Mouse (Mus musculus) ES-Bruce4 (cell line): ENCODE data around the gene Fam214a. TPM values are rescaled to one million over a fixed set of nuclear protein-coding genes. Genes with fewer than 3 reads are reported as not detected.

Experiments
- H3K27ac ChIP-seq: 2 replicates; pipeline ENCODE4 v1.5.1; 2012; ENCODE audit warnings: low read length, inconsistent platforms; ENCODE audit not compliant: insufficient read depth
- H3K27me3 ChIP-seq: 2 replicates; pipeline ENCODE4 v1.6.1; 2012; ENCODE audit warnings: mild to moderate bottlenecking, low read length, inconsistent platforms; ENCODE audit not compliant: control insufficient read depth, poor library complexity, insufficient read depth, severe bottlenecking
- H3K36me3 ChIP-seq: 2 replicates; pipeline ENCODE4 v1.6.1; 2012; ENCODE audit warnings: inconsistent platforms, mild to moderate bottlenecking, low read length, moderate library complexity; ENCODE audit not compliant: control insufficient read depth, poor library complexity, insufficient read depth, severe bottlenecking
- H3K4me1 ChIP-seq: one replicate; pipeline ENCODE4 v1.8.1; 2011; ENCODE audit warnings: low read length; ENCODE audit not compliant: control insufficient read depth, insufficient read depth
- H3K4me3 ChIP-seq: 2 replicates; pipeline ENCODE4 v1.5.1; 2011; ENCODE audit warnings: low read depth, mild to moderate bottlenecking, low read length
- H3K9ac ChIP-seq: 2 replicates; pipeline ENCODE4 v1.6.1; 2012; ENCODE audit warnings: low read depth, mild to moderate bottlenecking, inconsistent platforms; ENCODE audit not compliant: poor library complexity, severe bottlenecking
- H3K9me3 ChIP-seq: replicated peaks from 2 replicates; pipeline ENCODE4 v1.6.1; 2012; ENCODE audit warnings: mild to moderate bottlenecking, low read length, inconsistent platforms; ENCODE audit not compliant: control insufficient read depth, poor library complexity, insufficient read depth, severe bottlenecking
- CTCF ChIP-seq: IDR thresholded peaks from one replicate; pipeline ENCODE4 v1.8.1; 2011; ENCODE audit warnings: low read depth, low read length
- EP300 ChIP-seq: IDR thresholded peaks from 2 replicates; pipeline ENCODE4 v1.6.1; 2011; ENCODE audit warnings: low read depth, low read length; ENCODE audit not compliant: insufficient read depth
- POLR2A ChIP-seq: IDR thresholded peaks from one replicate; pipeline ENCODE4 v1.8.1; 2011; ENCODE audit warnings: low read length; ENCODE audit not compliant: insufficient read depth
- polyA plus RNA-seq: library from polyadenylated mRNA; stranded (reverse); fragments of >200 nt; gene quantifications from 2 replicates; pipeline ENCODE4 v1.2.4, GENCODE M21; 2011; ENCODE audit warnings: low read depth; ENCODE audit not compliant: missing spikeins, insufficient read depth, insufficient read length

The Fam214a gene
- polyA plus RNA-seq, 1 experiment = 9.8 TPM

DNA sequence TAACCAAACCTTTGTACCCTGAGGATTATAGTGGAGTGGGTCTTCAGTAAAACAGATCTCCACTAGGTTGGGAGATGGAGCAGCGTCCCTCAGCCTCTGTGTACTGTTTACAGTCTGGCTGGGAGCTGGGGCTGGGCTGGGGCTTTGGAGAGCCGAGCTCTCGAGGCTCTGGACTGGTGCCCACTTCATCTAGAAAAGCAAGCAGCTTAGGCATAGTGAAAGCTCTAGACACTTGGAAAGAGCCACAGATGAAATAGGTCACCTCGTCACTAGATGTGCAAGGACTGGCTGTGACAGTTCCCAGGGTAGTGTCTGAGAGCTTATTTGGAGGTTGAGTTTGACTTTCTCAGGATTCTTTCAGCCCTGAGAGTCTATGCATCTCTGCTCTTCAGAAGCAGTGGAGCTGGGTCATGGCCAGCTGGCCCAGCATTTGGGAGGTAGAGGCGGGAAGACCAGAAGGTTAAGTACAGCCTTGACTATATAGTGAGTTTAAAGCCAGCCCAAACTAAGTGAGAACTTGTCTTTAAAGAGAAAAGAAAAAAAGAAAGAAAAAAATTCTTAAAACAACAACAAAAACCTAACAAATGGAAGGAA, 49.0 kb downstream of the Fam214a start:
- Histone ChIP-seq H3K36me3 (no peaks in the 10 kb centered on the region), H3K9ac (no peak overlapping the region), H3K4me3 (no peak overlapping the region), H3K27me3 (no peaks in the 10 kb centered on the region), H3K9me3 (no peaks in the 10 kb centered on the region), H3K4me1 (peaks cover 3% of the 10 kb centered on the region), H3K27ac (no peak overlapping the region)
- TF ChIP-seq EP300 (no peak), POLR2A (no peak), CTCF (no peak)

- Histone ChIP-seq H3K4me1 (peaks cover under 1% of the 10 kb centered on the region), H3K27me3 (no peaks in the 10 kb centered on the region), H3K4me3 (no peak overlapping the region), H3K9ac (no peak overlapping the region), H3K27ac (no peak overlapping the region), H3K36me3 (no peaks in the 10 kb centered on the region), H3K9me3 (no peaks in the 10 kb centered on the region)
- TF ChIP-seq CTCF (no peak), POLR2A (no peak)
Observed at GRCm38 (mm10) chr9:75002262-75002661, 49.6 kb downstream of the Fam214a start.

- H3K27ac ChIP-seq = no peak overlapping the region
- no peak overlapping the region for H3K9ac ChIP-seq
- H3K4me1 ChIP-seq = no peaks in the 10 kb centered on the region
- no peaks in the 10 kb centered on the region for H3K36me3 ChIP-seq
- no peak overlapping the region for H3K4me3 ChIP-seq
- no peaks in the 10 kb centered on the region for H3K9me3 ChIP-seq
- TF ChIP-seq CTCF = no peak
- TF ChIP-seq EP300 = no peak
- TF ChIP-seq POLR2A = no peak
- no peaks in the 10 kb centered on the region for H3K27me3 ChIP-seq
Observed at GRCm38 (mm10) chr9:75004203-75004602, 51.5 kb downstream of the Fam214a start.

DNA sequence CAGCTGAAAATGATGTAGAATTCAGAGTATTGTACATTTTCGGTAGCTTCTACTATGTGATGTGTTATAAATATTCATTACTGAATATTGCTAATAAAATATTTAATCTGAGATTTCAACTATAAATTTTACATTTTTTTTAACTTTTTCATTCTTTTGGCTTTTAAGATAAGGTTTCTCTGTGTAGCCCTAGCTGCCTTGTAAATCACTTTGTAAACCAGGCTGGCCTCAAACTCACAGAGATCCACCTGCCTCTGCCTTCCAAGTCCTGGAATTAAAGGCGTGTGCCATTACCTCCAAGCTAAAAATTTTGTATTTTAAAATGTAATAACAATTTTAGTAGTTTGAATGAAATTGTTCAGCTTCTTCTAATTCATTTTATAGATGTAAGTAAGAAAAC, 63.9 kb downstream of the Fam214a start:
- Histone ChIP-seq H3K27ac (no peak overlapping the region), H3K27me3 (no peaks in the 10 kb centered on the region), H3K4me3 (no peak overlapping the region), H3K9me3 (no peaks in the 10 kb centered on the region), H3K4me1 (no peaks in the 10 kb centered on the region), H3K36me3 (no peaks in the 10 kb centered on the region), H3K9ac (no peak overlapping the region)
- TF ChIP-seq CTCF (no peak), POLR2A (no peak), EP300 (no peak)

DNA sequence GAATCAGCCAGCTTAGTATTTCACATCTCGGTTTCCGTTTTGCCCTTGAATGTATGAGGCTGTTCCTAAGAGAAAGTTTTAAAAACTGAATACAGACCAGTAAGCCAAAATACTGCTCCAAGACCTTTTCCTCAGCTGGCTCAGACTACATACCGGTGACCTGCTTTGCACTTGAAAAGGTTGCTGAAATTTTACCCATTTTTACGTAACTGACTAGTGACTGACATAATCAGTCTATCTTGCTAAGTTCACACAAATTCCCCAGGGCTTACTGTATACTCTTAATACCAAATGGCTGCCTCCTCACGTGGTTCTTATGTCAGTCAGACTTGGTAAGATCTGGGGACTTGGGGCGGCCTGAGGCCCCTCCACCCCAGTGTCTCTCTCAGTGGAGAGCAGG, 66.5 kb downstream of the Fam214a start:
- Histone ChIP-seq H3K9me3 (no peaks in the 10 kb centered on the region), H3K36me3 (no peaks in the 10 kb centered on the region), H3K27ac (no peak overlapping the region), H3K4me3 (no peak overlapping the region), H3K9ac (no peak overlapping the region), H3K27me3 (no peaks in the 10 kb centered on the region), H3K4me1 (no peaks in the 10 kb centered on the region)
- no peak for TF ChIP-seq POLR2A
- no peak for TF ChIP-seq EP300
- no peak for TF ChIP-seq CTCF

DNA sequence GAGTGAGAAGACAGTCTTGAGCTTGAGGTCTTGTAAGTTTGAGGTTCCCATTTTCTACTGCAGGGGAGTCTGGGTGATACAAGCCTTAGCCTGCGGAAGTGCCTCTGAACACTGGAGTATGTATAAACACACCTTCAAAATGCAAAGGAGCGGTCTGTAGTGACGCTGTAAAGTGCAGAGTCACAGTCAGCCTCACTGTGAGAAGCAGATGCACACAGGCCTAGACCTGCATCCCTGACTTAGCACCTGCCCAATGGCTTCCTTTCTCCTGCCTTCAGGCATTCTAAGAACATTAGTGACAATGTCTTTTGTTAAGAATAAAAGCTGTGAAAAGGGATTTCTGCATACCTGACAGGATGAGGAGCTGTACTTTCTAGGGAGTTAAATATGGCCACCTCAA, 66.9 kb downstream of the Fam214a start:
- no peak overlapping the region for H3K27ac ChIP-seq
- no peak overlapping the region for H3K4me3 ChIP-seq
- no peak overlapping the region for H3K9ac ChIP-seq
- no peak for TF ChIP-seq EP300
- TF ChIP-seq CTCF = no peak
- TF ChIP-seq POLR2A = no peak
- no peaks in the 10 kb centered on the region for H3K4me1 ChIP-seq
- no peaks in the 10 kb centered on the region for H3K36me3 ChIP-seq
- no peaks in the 10 kb centered on the region for H3K27me3 ChIP-seq
- H3K9me3 ChIP-seq = no peaks in the 10 kb centered on the region

- Histone ChIP-seq H3K27ac (no peak overlapping the region), H3K4me3 (no peak overlapping the region), H3K36me3 (no peaks in the 10 kb centered on the region), H3K9me3 (no peaks in the 10 kb centered on the region), H3K27me3 (no peaks in the 10 kb centered on the region), H3K9ac (no peak overlapping the region), H3K4me1 (no peaks in the 10 kb centered on the region)
- TF ChIP-seq EP300 = no peak
- no peak for TF ChIP-seq CTCF
- TF ChIP-seq POLR2A = no peak
Observed at GRCm38 (mm10) chr9:75020561-75020960, 67.9 kb downstream of the Fam214a start.
